15 mouse cellular contexts compared by ENCODE assay signal in the genomic region with DNA sequence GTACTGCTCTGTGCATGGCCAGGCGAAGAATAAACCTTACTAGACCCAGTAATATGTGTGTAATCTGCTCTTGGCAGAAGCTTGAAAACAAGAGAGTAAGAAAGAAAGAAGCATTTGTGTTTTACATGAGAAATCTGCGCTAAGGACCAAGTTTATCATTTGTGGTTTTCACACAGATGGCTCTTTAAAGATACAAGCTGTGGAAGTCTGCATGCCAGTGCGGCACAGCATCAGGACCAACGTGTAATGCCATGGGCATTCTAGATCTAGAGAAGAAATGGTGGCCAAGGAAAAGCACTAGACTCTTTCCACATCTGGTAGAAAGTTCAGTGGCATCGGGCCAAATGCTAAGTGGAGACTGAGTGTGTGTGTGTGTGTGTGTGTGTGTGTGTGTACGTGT.
"Had no signal": no experiment of that assay in that cellular context is flagged by ENCODE, and none has a peak within 500 bp of the region (broad histone marks: within the 10 kb centered on the region; RNA-seq: fewer than 3 reads in every experiment).

No protein-coding gene starts in this region.

- H3K27ac ChIP-seq: limb, embryonic 15.5 days; liver, embryonic 14.5 days; macrophage; midbrain, embryonic 13.5 days; stomach, embryonic 15.5 days had no signal

- ATAC-seq: intestine, embryonic 16.5 days; liver, postnatal 0 days; lung, postnatal 0 days; midbrain, embryonic 13.5 days had no signal

- DNase-seq: kidney, adult 18-20 months; kidney, adult 9 months; kidney, postnatal 14 days; liver, postnatal 0 days; spleen, adult 18-20 months; thymus, postnatal 25 days had no signal

- H3K27me3 ChIP-seq: limb, embryonic 15.5 days; midbrain, embryonic 13.5 days; stomach, embryonic 15.5 days had no signal

- H3K9ac ChIP-seq: limb, embryonic 15.5 days; liver, embryonic 14.5 days; liver, postnatal 0 days; lung, embryonic 14.5 days; midbrain, embryonic 13.5 days; stomach, embryonic 15.5 days had no signal

- H3K36me3 ChIP-seq: limb, embryonic 15.5 days; midbrain, embryonic 13.5 days; stomach, embryonic 15.5 days had no signal

- H3K4me3 ChIP-seq: limb, embryonic 15.5 days; midbrain, embryonic 13.5 days; stomach, embryonic 15.5 days had no signal

- H3K4me1 ChIP-seq: midbrain, embryonic 13.5 days; stomach, embryonic 15.5 days had no signal

- H3K4me2 ChIP-seq: limb, embryonic 15.5 days; liver, embryonic 11.5 days; lung, embryonic 14.5 days; midbrain, embryonic 13.5 days; stomach, embryonic 15.5 days had no signal

- H3K9me3 ChIP-seq: limb, embryonic 15.5 days; midbrain, embryonic 13.5 days; stomach, embryonic 15.5 days had no signal
